Mouse (Mus musculus) CD4-positive, CD25-positive, alpha-beta regulatory T cell (primary cell): ENCODE results near the gene Zfp74. TPM values are rescaled to one million over a fixed set of nuclear protein-coding genes. Genes with fewer than 3 reads are reported as not detected.

ENCODE experiments used
- polyA plus RNA-seq: library from polyadenylated mRNA; unstranded; fragments of 100-300 nt; shearing (Covaris generic); gene quantifications from one replicate; pipeline ENCODE4 v1.2.1, GENCODE M21; 2017

Gene Zfp74
- 8.7 TPM for polyA plus RNA-seq

DNA sequence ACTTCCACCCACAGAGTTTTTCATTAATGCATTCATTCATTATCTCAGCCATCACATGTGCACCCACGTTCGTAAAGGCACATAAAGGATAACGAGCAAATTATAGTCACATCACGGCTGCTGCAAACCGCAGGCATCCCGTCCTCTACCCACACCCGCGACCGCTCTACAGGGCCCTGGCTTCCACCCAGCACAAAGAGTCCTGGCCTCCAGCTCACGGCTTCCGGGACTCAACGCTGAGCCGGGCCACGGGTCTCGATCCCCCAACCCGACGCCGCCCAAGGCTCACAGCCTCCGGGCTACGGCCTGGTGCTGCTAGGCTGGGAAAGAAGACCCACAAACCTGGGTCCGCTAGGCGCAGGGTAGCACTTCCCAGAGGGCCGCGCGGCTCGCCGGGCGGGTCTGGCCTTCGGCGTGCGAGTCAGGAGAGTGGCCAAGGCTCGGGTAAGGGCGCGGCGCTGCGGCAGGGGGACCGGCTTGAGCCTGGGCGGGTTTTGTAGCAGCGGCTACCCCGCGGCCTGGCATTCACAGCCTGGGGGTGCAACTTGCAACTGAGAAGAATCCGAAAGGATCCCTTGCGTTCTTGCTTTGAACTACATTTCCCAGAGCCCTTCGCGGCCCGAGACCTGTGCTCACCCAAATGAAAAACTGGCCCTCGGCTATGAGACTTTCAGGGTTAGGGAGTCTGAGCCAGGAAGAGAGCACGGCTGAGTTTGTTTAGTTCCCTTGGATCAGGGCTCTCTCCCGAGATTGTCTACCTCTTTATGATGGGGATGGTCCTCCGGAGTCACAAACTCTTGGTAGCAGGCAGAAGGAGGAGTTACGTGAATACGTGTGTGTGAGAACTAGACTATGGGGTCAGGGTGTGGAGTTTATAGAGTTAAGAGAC, at the start of gene Zfp74:
Gene Zfp74 (minus strand): TSS at position 577 of the 889 bp plus-strand sequence.

DNA sequence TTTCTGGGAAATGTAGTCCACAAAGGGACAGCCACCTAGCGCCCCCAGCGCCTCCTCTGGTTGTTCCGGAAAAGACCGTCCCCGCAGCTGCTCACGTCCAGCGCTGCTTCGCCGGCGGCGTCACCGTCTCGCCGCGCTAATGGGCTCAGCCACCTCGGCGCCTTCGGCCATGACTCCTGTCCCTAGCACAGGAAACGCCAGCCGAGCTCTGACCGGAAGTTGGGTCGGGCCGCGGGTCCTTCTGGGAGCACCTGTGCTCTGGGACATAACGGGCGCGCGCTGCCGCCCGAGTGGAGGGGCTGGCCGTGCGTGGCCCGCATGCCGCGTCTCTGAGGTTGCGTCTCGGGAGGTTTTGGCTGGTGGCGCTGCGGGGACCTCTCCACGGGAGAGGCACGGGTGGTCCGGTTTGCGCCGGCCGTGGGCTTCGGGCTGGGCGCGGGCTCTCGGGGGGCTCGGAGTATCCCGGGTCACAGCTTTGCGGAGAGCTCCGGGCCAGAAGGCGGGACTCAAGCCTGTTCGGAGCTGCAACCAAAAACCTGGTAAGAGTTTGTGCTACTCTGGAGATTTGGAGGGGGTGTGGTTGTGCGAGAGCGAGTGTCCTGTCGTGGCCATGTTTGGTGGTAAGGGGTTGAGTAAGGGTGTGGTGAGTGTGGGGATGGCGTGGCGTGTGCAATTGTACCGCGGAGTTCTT, 29.9 kb upstream of the Zfp74 start, which contains the start of gene Zfp568:
Gene Zfp568 (plus strand): TSS at position 266 of the 691 bp plus-strand sequence.

DNA sequence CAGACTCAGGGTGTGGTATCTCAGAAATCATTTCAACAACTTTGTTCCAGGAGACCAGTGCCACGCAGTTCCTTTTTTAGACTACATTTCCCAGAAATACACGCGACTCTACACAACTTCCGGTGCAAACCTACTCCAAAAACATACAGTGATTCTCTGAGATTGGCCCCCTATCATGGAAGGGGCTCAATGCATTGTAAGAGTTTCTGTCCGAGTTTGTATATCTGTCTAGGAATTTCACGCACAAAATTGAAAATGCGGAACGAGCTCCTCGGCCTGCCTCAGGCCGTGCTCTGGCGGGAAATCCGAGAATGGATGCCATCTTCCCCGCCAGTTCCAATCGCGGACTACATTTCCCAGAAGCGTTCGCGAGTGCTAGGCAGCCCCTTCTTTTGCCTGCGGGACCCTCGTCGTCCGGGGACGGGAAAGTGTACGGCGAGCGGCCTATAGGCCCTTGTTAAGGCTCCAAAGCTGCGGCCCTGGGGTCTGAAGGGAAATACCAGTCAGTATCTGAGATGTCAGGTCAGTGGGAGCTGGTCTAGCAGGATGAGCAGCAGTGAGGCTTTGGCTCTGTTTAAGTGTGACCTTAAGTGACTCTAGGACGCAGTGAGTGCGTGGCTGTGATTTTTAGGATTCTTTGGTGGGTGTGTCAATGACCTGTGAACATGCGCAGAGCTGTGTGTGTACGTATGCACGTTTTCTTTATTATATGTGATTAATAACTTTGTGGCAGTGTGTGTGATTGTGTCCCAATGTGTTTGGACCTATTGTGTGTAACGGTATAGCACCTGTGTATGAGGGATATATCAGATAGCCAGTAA, 45.5 kb downstream of the Zfp74 start, which contains the start of gene Zfp383:
Gene Zfp383 (plus strand): TSS at position 94 of the 821 bp plus-strand sequence.

DNA sequence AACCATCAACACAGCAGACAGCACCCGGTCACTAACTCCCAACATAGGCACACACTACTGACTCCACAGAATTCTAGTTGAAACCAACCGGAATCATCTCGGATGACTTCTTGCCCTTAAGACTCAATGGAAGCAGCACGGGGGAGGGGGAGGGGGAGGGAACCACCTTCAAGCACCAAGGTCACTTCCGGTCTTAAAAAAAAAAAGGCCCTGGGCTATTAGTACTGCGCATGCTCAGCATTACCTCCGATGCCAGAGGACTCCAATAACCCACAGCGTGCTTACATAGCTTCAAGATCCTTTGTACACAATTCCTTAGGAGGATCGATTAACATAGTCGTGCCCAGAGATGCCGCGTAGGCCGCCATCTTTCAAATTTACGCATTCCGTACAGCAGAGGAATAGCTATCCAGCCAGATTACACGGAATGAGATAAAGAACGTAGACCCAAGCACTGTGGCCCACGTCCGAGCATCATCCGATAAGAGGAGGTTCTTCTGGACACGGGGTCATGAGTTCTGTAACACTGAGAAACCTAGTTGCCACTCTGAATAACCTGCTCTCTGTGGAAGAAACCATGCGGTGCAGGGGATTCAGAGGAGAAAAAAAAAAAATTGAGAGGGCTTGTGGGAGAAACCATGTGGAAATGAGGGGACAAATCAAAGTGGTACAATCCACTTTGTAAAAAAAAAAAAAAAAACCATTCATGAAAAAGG, 47.8 kb downstream of the Zfp74 start, which contains the start of gene Zfp27:
Gene Zfp27 (minus strand): TSS at position 607 of the 716 bp plus-strand sequence.

Other genes with a start within 250 kb of the Zfp74 start
- not detected for gene Catsperg2, start 227.1 kb downstream of the Zfp74 start, polyA plus RNA-seq
- gene Zfp84, start 185.5 kb downstream of the Zfp74 start, polyA plus RNA-seq: 19.3 TPM
- gene Zfp30, start 170.1 kb downstream of the Zfp74 start, polyA plus RNA-seq: 0.35 TPM
- 17.6 TPM for gene Zfp790, start 138.0 kb downstream of the Zfp74 start, polyA plus RNA-seq
- gene Zfp940, start 100.4 kb downstream of the Zfp74 start, polyA plus RNA-seq: 6.2 TPM
- 12.4 TPM for gene Zfp420, start 94.1 kb downstream of the Zfp74 start, polyA plus RNA-seq
- gene Zfp27, start 47.5 kb downstream of the Zfp74 start, polyA plus RNA-seq: 5.1 TPM
- gene Zfp383, start 45.9 kb downstream of the Zfp74 start, polyA plus RNA-seq: 0.68 TPM
- gene Zfp568, start 29.9 kb upstream of the Zfp74 start, polyA plus RNA-seq: 7.8 TPM
- 6.7 TPM for gene Zfp14, start 97.3 kb upstream of the Zfp74 start, polyA plus RNA-seq
- gene Zfp82, start 118.8 kb upstream of the Zfp74 start, polyA plus RNA-seq: 10.7 TPM
- gene Gm26920, start 136.3 kb upstream of the Zfp74 start, polyA plus RNA-seq: 2.2 TPM
- 10.4 TPM for gene Zfp566, start 136.4 kb upstream of the Zfp74 start, polyA plus RNA-seq
- 70.7 TPM for gene Zfp260, start 140.7 kb upstream of the Zfp74 start, polyA plus RNA-seq
- 10.2 TPM for gene Zfp382, start 167.9 kb upstream of the Zfp74 start, polyA plus RNA-seq
- gene Zfp146, start 215.7 kb upstream of the Zfp74 start, polyA plus RNA-seq: 32.2 TPM
- 0.49 TPM for gene Cox7a1, start 230.1 kb upstream of the Zfp74 start, polyA plus RNA-seq
- 72.0 TPM for gene Capns1, start 244.7 kb upstream of the Zfp74 start, polyA plus RNA-seq